Mouse (Mus musculus): ENCODE results near the gene Pcca.

DNA sequence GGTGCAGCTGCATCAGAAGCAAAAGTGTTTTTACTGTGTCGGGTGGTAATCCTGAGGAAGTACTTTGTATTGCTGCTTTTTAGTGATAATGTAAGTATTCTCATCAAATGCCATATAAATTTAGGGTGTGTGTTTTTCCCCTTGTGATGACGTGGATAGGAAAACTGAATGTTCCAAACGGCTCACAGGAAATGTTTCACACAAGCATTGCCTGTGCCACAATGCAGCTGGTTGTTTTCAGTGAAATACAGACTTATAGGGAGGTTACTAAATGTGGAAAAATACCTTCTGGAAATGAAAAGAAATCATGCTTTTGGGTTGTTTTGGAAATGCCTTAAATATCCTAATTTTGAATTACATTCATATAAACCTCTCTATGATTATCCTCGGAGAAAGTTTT lies 250.6 kb downstream of the Pcca start:
- TF ChIP-seq USF1 (IDR thresholded peaks at IDR 0.05; ENCODE audit: low read depth) (no peak), MAX (IDR thresholded peaks at IDR 0.05; ENCODE audit: low read depth) (no peak), SRF (IDR thresholded peaks at IDR 0.05; ENCODE audit: control insufficient read depth, insufficient read length, low read depth) (no peak), POLR2A (IDR thresholded peaks at IDR 0.05; ENCODE audit: insufficient read length, low read depth) (no peak), E2F4 (IDR thresholded peaks at IDR 0.05; ENCODE audit: insufficient read depth) (no peak), TCF3 (IDR thresholded peaks at IDR 0.05; ENCODE audit: insufficient read length, low read depth) (no peak), MYOD1 (IDR thresholded peaks at IDR 0.05; ENCODE audit: control insufficient read depth in 1 of 3, insufficient read length in 2 of 3, low read depth in 2 of 3) (no peak), POLR2AphosphoS2 (IDR thresholded peaks at IDR 0.05; ENCODE audit: insufficient read length, low read depth) (no peak)

Measured in myocyte (in vitro differentiated cells).